Mouse (Mus musculus): Measurements from ENCODE around the gene 1500011B03Rik.

1500011B03Rik gene

GRCm38 (mm10) chr5:114808385-114808784 lies 14.9 kb downstream of the 1500011B03Rik start:
- no peak for DNase-seq (ENCODE audit: low spot score)

DNA sequence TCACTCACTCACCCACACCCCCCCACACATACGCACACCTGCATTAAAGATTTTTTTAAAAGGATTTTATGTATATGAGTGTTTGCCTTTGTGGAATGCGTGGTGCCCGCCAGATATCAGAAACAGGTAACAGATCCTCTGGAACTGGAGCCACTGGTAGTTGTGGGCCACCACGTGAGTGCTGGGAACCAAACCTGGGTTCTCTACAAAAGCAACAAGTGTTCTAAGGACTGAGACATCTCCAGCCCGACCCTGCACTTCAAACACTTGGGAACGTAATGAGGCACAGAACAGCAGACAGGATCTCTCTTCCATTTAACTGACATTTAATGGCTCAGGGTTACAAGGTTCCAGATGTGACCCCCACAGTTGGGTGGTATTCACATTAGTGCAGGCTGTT lies 15.4 kb downstream of the 1500011B03Rik start:
- no peak for DNase-seq (ENCODE audit: low spot score)

GRCm38 (mm10) chr5:114807468-114807867 lies 15.8 kb downstream of the 1500011B03Rik start:
- no peak for DNase-seq (ENCODE audit: low spot score)

- no peak for DNase-seq (ENCODE audit: low spot score)
Measured at GRCm38 (mm10) chr5:114807063-114807462, 16.2 kb downstream of the 1500011B03Rik start.

DNA sequence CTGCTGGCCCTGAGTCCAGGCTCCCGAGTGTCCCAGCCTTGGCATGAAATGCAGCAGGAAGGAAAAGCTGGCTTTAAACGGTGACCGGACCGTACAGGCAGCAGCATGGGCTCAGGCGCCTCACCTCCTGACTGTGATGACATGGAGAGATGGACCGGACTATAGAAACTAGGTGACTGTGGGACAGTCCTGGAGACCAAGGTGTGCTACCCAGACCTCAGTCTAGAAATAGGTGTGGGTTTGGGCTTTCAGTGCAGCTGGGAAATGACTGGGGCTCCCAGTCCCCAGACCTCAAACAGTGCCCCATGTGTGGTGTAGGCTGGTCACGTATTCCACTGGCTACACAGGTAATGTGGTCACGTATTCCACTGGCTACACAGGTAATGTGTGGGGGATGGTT lies 16.6 kb downstream of the 1500011B03Rik start:
- DNase-seq (ENCODE audit: low spot score), result no peak

GRCm38 (mm10) chr5:114805436-114806350 lies 17.6 kb downstream of the 1500011B03Rik start:
- no peak for DNase-seq (ENCODE audit: low spot score)

DNA sequence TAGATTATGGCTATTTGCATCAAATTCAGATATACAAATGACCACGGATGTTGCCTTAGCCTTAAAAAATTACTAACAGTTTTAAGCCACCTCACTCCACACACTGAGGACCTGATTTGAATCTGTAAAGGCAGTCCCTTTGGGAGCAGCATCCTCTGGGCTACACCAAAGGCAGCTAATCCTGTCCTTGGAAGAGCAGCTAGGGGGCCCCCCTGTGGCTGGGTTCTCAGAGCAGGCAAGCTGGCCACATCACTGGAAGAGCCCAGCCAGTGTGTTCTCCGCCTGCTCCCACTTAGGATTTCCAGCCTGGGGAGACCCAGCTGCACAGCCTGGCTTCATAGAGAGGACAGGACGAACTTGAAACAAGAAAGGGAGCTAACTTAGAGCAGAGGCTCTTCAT lies 18.3 kb downstream of the 1500011B03Rik start:
- DNase-seq (ENCODE audit: low spot score), result no peak

- no peak for DNase-seq (ENCODE audit: low spot score)
Measured at GRCm38 (mm10) chr5:114804335-114804734, 18.9 kb downstream of the 1500011B03Rik start.

GRCm38 (mm10) chr5:114803231-114803630 lies 20.0 kb downstream of the 1500011B03Rik start:
- no peak for DNase-seq (ENCODE audit: low spot score)

DNA sequence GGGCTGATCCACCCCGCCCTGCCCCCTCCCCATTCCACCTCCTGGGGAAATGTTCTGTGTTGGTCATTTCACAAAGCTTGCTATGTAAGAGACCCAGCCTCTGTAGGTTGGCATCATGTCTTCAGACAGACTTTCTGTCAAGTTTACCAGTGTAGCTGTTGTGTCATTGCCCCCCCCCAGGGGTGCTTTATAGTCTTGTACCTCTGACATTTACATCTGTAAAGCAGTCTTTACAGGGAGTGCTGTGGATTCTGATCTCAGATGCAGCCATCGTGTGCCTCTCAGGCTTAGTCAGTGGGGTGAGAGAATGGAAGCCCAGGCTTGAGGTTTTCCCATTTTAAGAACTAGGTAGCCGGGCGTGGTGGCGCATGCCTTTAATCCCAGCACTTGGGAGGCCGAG lies 21.4 kb downstream of the 1500011B03Rik start:
- no peak for DNase-seq (ENCODE audit: low spot score)

DNA sequence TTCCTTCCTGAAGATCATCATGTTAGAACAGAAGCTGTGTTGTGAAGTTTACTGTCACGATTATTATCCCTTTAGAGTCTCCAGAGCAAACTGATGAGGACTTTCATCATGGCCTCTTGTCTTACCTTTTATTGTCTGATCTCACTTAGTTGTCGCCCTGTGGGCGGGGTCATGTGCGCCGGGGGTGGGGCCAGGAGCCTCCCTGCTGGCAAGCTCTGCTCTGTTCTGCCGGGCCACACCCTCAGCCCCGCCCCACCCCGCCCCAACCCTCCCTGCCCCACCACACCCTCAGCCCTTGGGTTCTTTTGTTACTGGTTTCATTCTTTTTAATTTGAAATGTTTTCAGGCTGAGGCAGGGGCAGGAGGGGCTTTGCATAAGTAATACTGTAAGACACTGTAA lies 22.2 kb downstream of the 1500011B03Rik start:
- DNase-seq (ENCODE audit: low spot score), result no peak

DNA sequence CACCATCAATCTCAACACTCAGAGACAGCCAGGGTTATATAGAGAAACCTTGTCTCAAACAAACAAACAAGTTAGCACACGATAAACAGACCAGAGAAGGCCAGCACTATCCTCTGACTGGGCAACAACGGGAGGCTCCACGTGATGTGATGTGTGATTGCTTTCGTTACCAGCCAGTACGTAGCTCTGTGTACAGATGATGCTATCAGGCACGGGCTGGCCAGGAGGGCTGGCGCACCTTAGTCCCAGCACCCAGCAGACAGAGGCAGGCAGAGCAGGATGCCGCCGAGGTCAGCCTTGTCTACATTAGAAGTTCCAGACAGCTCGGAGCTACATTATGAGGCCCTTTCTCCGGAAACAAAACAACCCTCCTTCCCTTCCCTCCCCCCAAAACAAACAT lies 23.4 kb downstream of the 1500011B03Rik start:
- no peak for DNase-seq (ENCODE audit: low spot score)

DNA sequence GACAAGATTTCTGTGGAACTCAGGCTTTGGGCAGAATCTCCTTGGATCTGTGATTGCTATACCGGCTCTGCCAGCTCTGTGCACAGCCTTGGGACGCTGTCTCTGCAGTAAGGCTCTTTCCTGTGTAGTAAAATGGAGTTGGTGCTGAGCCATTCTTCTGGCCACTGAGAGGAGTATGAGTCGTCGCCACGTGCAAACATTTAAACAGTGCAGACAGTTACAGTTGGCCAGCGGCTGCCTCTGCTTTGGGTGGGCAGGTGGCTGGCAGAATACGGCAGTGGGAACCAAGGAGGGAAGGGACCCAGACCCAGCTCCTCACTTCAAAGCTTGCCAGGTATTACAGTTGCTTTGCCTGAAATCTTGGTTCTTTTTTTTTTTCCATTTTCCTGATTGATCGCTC lies 26.0 kb downstream of the 1500011B03Rik start:
- no peak for DNase-seq (ENCODE audit: low spot score)

GRCm38 (mm10) chr5:114796299-114797012 lies 26.8 kb downstream of the 1500011B03Rik start:
- DNase-seq (ENCODE audit: low spot score), result no peak

DNA sequence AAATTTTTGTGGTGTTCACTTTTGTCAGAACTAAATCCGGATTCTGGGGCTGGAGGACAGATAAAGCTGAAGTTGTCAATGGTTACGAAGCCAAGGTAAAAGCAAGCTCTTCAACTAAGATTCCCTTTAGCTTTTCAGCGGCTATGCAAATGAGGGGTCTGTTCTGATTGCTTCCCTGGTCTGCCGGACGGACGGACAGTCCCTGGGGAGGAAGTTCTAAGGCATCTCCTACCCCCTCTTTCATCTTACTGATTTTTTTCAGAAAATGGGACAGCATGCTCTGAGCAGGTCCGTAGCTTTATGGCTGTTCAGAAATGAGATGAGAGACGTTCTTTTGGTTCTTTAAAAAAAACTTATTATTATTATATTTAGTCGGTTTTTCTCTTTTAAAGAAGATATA lies 27.6 kb downstream of the 1500011B03Rik start:
- no peak for DNase-seq (ENCODE audit: low spot score)

GRCm38 (mm10) chr5:114795231-114795630 lies 28.0 kb downstream of the 1500011B03Rik start:
- DNase-seq (ENCODE audit: low spot score), result no peak

GRCm38 (mm10) chr5:114794609-114795008 lies 28.7 kb downstream of the 1500011B03Rik start:
- no peak for DNase-seq (ENCODE audit: low spot score)

GRCm38 (mm10) chr5:114793317-114793716 lies 30.0 kb downstream of the 1500011B03Rik start:
- DNase-seq (ENCODE audit: low spot score), result no peak

- no peak for DNase-seq (ENCODE audit: low spot score)
Measured at GRCm38 (mm10) chr5:114785196-114785595, 38.1 kb downstream of the 1500011B03Rik start.

DNA sequence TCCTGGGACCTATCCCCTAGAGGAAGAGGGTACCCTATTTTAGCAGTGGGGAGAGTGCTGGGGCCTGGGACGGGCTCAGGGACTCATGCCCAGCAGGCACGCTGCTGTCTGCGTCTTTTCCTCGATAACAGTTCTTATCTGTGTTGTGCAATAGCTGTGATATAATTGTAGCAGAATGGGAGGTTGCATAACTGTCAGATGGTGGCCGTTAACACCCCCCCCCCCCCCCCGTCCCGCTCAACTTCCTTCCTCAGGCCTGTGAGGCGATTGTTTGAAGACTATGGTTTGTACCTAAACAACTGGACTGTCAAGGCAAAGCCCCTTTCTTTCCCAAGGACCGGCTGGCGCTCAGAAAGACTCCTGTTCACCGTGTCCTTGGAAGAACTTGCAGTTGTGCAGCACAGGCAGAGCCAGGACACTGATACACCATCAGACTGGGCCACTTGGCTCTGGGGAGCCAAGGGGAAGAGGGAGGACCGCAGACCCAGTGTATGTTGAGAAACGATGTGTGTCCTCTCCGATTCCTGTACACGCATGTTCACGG lies 38.6 kb downstream of the 1500011B03Rik start:
- no peak for DNase-seq (ENCODE audit: low spot score)

DNA sequence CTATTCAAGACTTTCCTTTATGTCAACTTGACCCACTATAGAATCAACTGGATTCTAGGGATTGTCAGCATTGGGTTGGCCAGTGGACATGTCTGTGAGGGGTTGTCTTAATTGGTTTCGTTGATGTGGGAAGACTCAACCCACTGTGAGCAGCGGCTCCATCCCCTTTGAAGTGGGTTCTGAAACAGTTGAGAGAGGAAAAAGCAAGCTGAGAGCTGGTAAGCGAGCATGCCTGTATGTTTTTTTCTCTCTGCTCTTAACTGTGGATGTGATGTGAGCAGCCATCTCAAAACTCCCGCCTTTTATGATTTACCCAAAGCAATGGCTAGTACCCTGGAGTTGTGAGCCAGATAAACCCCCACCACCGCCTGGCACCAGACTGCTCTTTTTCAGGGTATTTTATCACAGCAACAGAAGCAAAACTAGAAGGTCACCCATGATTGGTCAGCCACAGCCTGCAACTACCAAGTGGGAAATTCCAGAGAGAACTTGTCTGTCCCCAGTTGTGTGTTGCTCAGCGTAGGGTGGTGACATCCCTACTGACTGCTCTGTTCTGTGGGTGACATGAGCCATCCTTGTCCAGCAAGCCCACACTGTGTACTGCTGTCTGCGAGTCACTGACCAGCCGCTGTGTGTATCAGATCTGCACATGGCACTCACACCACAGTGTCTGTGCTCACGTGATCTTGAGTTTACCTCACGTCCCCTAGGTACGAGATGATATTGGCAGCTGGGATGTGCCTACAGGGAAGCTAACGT lies 39.7 kb downstream of the 1500011B03Rik start:
- no peak for DNase-seq (ENCODE audit: low spot score)

- DNase-seq (ENCODE audit: low spot score), result no peak
Measured at GRCm38 (mm10) chr5:114782991-114783390, 40.3 kb downstream of the 1500011B03Rik start.
